Mouse (Mus musculus) midbrain, embryonic 12.5 days (tissue): Measurements from ENCODE around the gene Gapdhs. TPM values are rescaled to one million over a fixed set of nuclear protein-coding genes. Genes with fewer than 3 reads are reported as not detected.
"Not testable (repeated sequence)": the region's sequence is repeated elsewhere in the genome, so short reads cannot be mapped to it uniquely, and the experiment has no call there.

ENCODE experiments used
- ATAC-seq: fragments of 200-750 bp; cut with Nextera tagmentation; 2 replicates; pipeline ENCODE4 v1.8.0; 2017; ENCODE audit warnings: low read depth, moderate TSS enrichment, moderate library complexity; ENCODE audit not compliant: low FRiP score
- H3K27ac ChIP-seq: fragments of 300-500 bp; sonication (generic); replicated peaks from 2 replicates; pipeline ENCODE4 v1.5.1; 2016; ENCODE audit warnings: mild to moderate bottlenecking
- H3K27me3 ChIP-seq: fragments of 300-500 bp; sonication (generic); 2 replicates; pipeline ENCODE4 v1.6.1; 2016; ENCODE audit warnings: mild to moderate bottlenecking
- H3K36me3 ChIP-seq: fragments of 300-500 bp; sonication (generic); 2 replicates; pipeline ENCODE4 v1.6.1; 2016
- H3K4me1 ChIP-seq: fragments of 300-500 bp; sonication (generic); 2 replicates; pipeline ENCODE4 v1.6.1; 2016
- H3K4me2 ChIP-seq: fragments of 300-500 bp; sonication (generic); replicated peaks from 2 replicates; pipeline ENCODE4 v1.6.1; 2016; ENCODE audit warnings: mild to moderate bottlenecking, moderate library complexity
- H3K4me3 ChIP-seq: fragments of 300-500 bp; sonication (generic); 2 replicates; pipeline ENCODE4 v1.5.1; 2016; ENCODE audit warnings: mild to moderate bottlenecking
- H3K9ac ChIP-seq: fragments of 300-500 bp; sonication (generic); replicated peaks from 2 replicates; pipeline ENCODE4 v1.6.1; 2016; ENCODE audit warnings: mild to moderate bottlenecking, moderate library complexity
- H3K9me3 ChIP-seq: fragments of 300-500 bp; sonication (generic); 2 replicates; pipeline ENCODE4 v1.6.1; 2016; ENCODE audit warnings: mild to moderate bottlenecking
- WGBS: fragments of 180-500 bp; shearing (Covaris S2); methylation state at CpG from one replicate; pipeline ENCODE4 v1.1.7; 2016; 5-methylcytosine and 5-hydroxymethylcytosine counted together
- polyA plus RNA-seq: library from polyadenylated mRNA; unstranded; fragments of >200 nt; fragmentation: Nextera tagmentation; extraction: Ambion mirVana; gene quantifications from 2 replicates; pipeline ENCODE4 v1.2.1, GENCODE M21; 2016

Gapdhs gene
- polyA plus RNA-seq, 1 experiment from 2014 or later, result 0.65 TPM

GRCm38 (mm10) chr7:30766408-30766807 is 22.9 kb upstream of the Gapdhs start:
- no peak overlapping the region for H3K9ac ChIP-seq
- H3K4me2 ChIP-seq, result no peak overlapping the region
- WGBS, result 95% methylated on average over 4 of the region's 4 CpGs
- H3K36me3 ChIP-seq, result no peaks in the 10 kb centered on the region
- no peaks in the 10 kb centered on the region for H3K9me3 ChIP-seq
- H3K4me1 ChIP-seq, result peaks cover 3% of the 10 kb centered on the region; the same call in 1 of the 2 replicates
- peaks cover 15% of the 10 kb centered on the region for H3K27me3 ChIP-seq
- H3K4me3 ChIP-seq, result no peak overlapping the region
- no peak overlapping the region for H3K27ac ChIP-seq
- no peak for ATAC-seq

DNA sequence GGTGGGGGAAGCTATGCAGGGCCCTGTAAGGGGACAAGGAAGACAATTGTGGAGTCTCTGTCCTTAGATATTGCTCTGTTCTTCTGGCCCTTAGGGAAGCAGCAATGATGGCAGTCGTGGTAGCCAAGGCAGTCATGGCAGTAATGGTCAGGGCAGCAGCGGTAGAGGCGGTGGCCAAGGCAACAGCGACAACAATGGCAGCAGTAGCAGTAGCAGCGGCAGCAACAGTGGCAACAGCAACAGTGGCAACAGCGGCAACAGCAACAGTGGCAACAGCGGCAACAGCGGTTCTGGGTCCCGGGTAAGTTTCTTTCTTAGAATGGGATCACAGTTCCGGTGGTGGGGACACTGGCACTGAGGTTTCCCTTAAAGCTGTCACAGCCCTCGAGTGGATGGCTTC is 21.7 kb upstream of the Gapdhs start:
- Histone ChIP-seq H3K36me3 (no peaks in the 10 kb centered on the region), H3K27ac (no peak overlapping the region), H3K27me3 (peaks cover 15% of the 10 kb centered on the region), H3K4me1 (peaks cover 3% of the 10 kb centered on the region; the same call in 1 of the 2 replicates), H3K4me2 (peak overlapping the region; percentile 8; the same call in 1 of the 2 replicates), H3K9ac (no peak overlapping the region), H3K9me3 (no peaks in the 10 kb centered on the region), H3K4me3 (no peak overlapping the region)
- no peak for ATAC-seq
- 54% methylated on average over 11 of the region's 11 CpGs for WGBS

GRCm38 (mm10) chr7:30763456-30763855 is 20.0 kb upstream of the Gapdhs start, which contains the start of gene Dmkn:
Gene Dmkn (plus strand): TSS chr7:30763756.
- Histone ChIP-seq H3K27ac (no peak within 1 kb of the TSS), H3K27me3 (peaks cover 8% of the 10 kb centered on the region), H3K4me2 (no peak within 1 kb of the TSS), H3K9me3 (no peaks in the 10 kb centered on the region), H3K9ac (no peak within 1 kb of the TSS), H3K4me1 (peaks cover 3% of the 10 kb centered on the region; the same call in 1 of the 2 replicates), H3K4me3 (no peak within 1 kb of the TSS), H3K36me3 (no peaks in the 10 kb centered on the region)
- 36% methylated on average over 5 of the region's 5 CpGs for WGBS
- no peak for ATAC-seq

DNA sequence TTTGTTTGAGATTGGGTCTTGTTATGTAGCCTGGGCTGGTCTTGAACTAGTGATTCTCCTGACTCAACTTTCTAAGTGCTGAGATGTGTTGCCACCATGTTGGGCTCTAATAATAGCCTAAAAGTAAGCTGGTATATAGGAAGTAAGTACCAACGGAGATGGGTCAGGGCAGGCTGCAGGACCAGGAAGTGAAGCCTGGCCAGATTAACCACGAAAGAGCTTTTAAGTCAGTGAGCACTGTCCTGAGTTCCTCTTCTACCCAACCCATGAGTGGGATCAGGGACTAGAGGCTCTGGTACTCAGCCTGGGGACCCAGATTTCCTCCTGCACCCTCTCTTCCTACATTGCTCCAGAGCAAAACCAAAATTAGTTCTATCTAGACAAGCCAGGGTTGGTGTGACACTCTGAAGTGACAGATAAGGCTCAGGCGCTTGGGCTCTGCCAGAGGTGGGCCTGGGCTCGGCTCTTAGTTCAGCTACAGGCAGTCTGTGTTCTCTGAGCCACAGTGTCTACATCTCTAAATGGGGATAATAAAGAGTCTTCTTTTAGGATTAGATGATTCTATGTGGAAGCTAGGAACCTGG is 18.4 kb upstream of the Gapdhs start:
- no peak overlapping the region for H3K4me2 ChIP-seq
- H3K27me3 ChIP-seq, result peaks cover 7% of the 10 kb centered on the region
- 0 out of 2 replicates have a peak, but pooled peaks cover 1% of the 10 kb centered on the region for H3K36me3 ChIP-seq
- no peak overlapping the region for H3K9ac ChIP-seq
- H3K4me1 ChIP-seq, result peaks cover 3% of the 10 kb centered on the region; the same call in 1 of the 2 replicates
- H3K4me3 ChIP-seq, result no peak overlapping the region
- WGBS, result 81% methylated on average over 4 of the region's 4 CpGs
- no peak overlapping the region for H3K27ac ChIP-seq
- no peak for ATAC-seq
- no peaks in the 10 kb centered on the region for H3K9me3 ChIP-seq

DNA sequence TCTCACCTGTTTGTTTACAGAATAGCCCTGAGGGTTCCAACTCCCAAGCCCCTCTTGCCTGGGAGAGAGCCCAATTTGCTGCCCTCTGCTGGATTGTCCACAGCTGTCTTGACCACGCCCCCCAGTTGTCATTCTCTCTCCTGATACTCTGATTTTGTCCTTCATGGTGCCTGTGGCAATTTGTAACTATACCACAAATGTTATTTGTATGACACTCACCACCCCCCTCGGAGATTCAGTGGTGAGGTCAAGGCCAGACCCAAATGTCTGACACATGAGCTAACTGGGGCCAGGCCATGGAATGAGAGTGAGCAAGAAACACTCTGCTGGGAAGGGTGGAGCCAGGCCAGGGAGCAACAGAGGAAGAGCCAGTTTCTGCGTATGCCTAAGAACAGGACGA is 15.4 kb upstream of the Gapdhs start:
- Histone ChIP-seq H3K27me3 (peaks cover 5% of the 10 kb centered on the region), H3K36me3 (peaks cover 26% of the 10 kb centered on the region), H3K4me3 (no peak overlapping the region), H3K4me1 (no peaks in the 10 kb centered on the region), H3K27ac (no peak overlapping the region), H3K9ac (no peak overlapping the region), H3K4me2 (no peak overlapping the region), H3K9me3 (peaks cover 9% of the 10 kb centered on the region; the same call in 1 of the 2 replicates)
- 37% methylated on average over 4 of the region's 4 CpGs for WGBS
- no peak for ATAC-seq

- no peak overlapping the region for H3K4me2 ChIP-seq
- 50% methylated on average over 3 of the region's 3 CpGs for WGBS
Observed at GRCm38 (mm10) chr7:30757001-30757400, 13.5 kb upstream of the Gapdhs start.

GRCm38 (mm10) chr7:30751086-30751669 is 7.7 kb upstream of the Gapdhs start, which contains the start of gene Sbsn:
Gene Sbsn (plus strand): TSS chr7:30751471.
- Histone ChIP-seq H3K9ac (no peak within 1 kb of the TSS), H3K4me1 (no peaks in the 10 kb centered on the region), H3K4me2 (no peak within 1 kb of the TSS), H3K27me3 (no peaks in the 10 kb centered on the region), H3K9me3 (peaks cover 9% of the 10 kb centered on the region; the same call in 1 of the 2 replicates), H3K36me3 (peaks cover 19% of the 10 kb centered on the region), H3K4me3 (no peak within 1 kb of the TSS), H3K27ac (no peak within 1 kb of the TSS)
- ATAC-seq, result no peak
- WGBS, result 78% methylated on average over 4 of the region's 5 CpGs

More at GRCm38 (mm10) chr7:30757001-30757400, 13.5 kb upstream of the Gapdhs start:
- no peaks in the 10 kb centered on the region for H3K27me3 ChIP-seq
- no peak for ATAC-seq
- H3K4me3 ChIP-seq, result no peak overlapping the region
- H3K36me3 ChIP-seq, result peaks cover 26% of the 10 kb centered on the region
- peaks cover 9% of the 10 kb centered on the region; the same call in 1 of the 2 replicates for H3K9me3 ChIP-seq
- H3K9ac ChIP-seq, result no peak overlapping the region
- no peak overlapping the region for H3K27ac ChIP-seq
- H3K4me1 ChIP-seq, result no peaks in the 10 kb centered on the region

DNA sequence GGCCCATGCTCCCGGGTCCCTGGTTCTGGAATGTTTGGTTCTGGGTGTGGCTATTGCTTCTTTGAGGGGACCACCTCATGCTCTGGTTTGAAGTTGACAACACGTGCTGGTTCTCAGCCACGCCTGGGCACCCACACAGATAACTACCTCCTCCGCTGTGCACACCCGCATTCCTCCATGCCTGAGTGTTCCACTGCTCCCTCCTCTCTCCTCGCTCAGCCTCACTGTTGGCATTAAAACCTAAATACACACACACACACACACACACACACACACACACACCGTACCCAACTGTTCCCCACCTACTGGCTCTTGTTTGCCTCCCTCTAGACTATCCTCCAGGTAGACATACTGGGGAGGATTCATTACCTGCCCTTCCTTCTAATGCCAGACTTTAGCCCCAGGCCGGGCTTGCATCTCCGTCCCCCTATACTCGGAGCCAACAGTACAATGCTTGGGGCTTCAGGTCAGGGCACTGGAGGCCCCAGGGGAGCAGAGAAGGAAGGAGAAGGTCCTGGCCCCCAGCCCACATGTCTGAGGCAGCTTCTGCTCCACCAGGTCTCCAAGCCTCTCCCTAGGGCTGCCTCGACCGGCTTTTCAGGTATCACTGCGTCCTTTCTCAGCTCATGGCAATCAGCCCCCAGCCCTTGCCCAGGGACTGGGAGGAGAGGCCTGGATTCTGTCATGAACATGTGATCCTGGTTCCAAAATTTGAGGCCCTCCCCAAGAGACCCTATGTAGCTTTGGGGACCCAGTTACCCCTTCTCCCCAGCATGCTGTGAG is 6.5 kb upstream of the Gapdhs start:
- 92% methylated on average over 13 of the region's 13 CpGs for WGBS
- Histone ChIP-seq H3K36me3 (peaks cover 7% of the 10 kb centered on the region), H3K4me3 (no peak overlapping the region), H3K4me1 (no peaks in the 10 kb centered on the region), H3K9ac (no peak overlapping the region), H3K27ac (no peak overlapping the region), H3K27me3 (no peaks in the 10 kb centered on the region), H3K9me3 (peaks cover 6% of the 10 kb centered on the region; the same call in 1 of the 2 replicates), H3K4me2 (no peak overlapping the region)
- ATAC-seq, result no peak

GRCm38 (mm10) chr7:30747525-30748204 is 4.2 kb upstream of the Gapdhs start:
- no peak overlapping the region for H3K27ac ChIP-seq
- no peak overlapping the region for H3K4me3 ChIP-seq
- H3K4me2 ChIP-seq, result no peak overlapping the region
- WGBS, result 88% methylated on average over 7 of the region's 7 CpGs
- no peaks in the 10 kb centered on the region for H3K36me3 ChIP-seq
- no peaks in the 10 kb centered on the region for H3K9me3 ChIP-seq
- no peak for ATAC-seq
- H3K27me3 ChIP-seq, result no peaks in the 10 kb centered on the region
- H3K9ac ChIP-seq, result no peak overlapping the region
- no peaks in the 10 kb centered on the region for H3K4me1 ChIP-seq

GRCm38 (mm10) chr7:30744022-30744598 is 629 bp upstream of the Gapdhs start:
- Histone ChIP-seq H3K9ac (no peak overlapping the region), H3K27me3 (no peaks in the 10 kb centered on the region), H3K9me3 (no peaks in the 10 kb centered on the region), H3K4me2 (no peak overlapping the region), H3K36me3 (peaks cover 5% of the 10 kb centered on the region), H3K27ac (no peak overlapping the region), H3K4me1 (no peaks in the 10 kb centered on the region), H3K4me3 (no peak overlapping the region)
- 53% methylated on average over 4 of the region's 4 CpGs for WGBS
- ATAC-seq, result no peak

DNA sequence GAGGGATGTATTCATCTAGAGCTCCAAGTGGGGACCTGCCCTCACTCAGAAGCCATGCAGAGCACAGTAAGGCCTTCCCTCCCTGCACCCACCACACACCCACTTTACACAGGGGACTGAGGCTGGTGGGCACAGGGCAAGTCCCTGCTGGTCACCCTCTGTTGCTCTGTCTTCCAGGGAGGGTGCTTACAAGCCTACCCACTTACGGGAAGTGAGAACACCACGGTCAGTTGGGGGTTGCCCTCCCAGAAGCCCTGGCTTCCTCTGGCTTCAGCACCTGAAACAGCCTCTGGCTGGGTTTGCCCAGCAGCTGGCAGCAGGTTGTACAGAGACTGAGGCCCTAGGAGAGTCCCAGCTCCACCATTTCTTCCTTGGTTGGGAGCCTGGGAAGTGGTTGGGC is 911 bp downstream of the Gapdhs start:
- H3K27me3 ChIP-seq, H3K4me2 ChIP-seq, H3K9ac ChIP-seq, H3K4me3 ChIP-seq, H3K27ac ChIP-seq, H3K4me1 ChIP-seq, H3K9me3 ChIP-seq, ATAC-seq: not testable (repeated sequence)
- WGBS, result 89% methylated on average over 2 of the region's 2 CpGs
- H3K36me3 ChIP-seq, result peaks cover 12% of the 10 kb centered on the region
